Mouse (Mus musculus): ENCODE data around the gene Sorcs3. TPM values are rescaled to one million over a fixed set of nuclear protein-coding genes. Genes with fewer than 3 reads are reported as not detected.
A peak's percentile ranks its signal among the peaks of the same experiment; 100 is the strongest.

Gene Sorcs3
- polyA plus RNA-seq, 1 experiment from 2014 or later, result 0.05 TPM

- ATAC-seq (no peak), DNase-seq (ENCODE audit: low read depth, low spot score) (no peak)
- no peak for TF ChIP-seq CTCF (IDR thresholded peaks at IDR 0.05)
- no peaks in the 10 kb centered on the region for H3K27me3 ChIP-seq
- in situ Hi-C loops (cut with MboI; ENCODE audit: low pct_unique_long_range_greater_than_20kb), result no loop called here
- ChIA-PET CTCF (no interaction called here), POLR2A (interaction anchor here (0.6 kb wide), 1 partner anchor 497 kb away, joined by 4 read pairs; no protein-coding TSS in a partner anchor)
Observed at GRCm38 (mm10) chr19:48524527-48525214, 318.8 kb downstream of the Sorcs3 start.

GRCm38 (mm10) chr19:48533582-48533981 is 327.8 kb downstream of the Sorcs3 start:
- CTCF ChIA-PET, result interaction anchor here (0.8 to 0.9 kb wide), 2 partner anchors 10 to 12 kb away, joined by 3 read pairs; no protein-coding TSS in a partner anchor
- in situ Hi-C loops (cut with MboI; ENCODE audit: low pct_unique_long_range_greater_than_20kb), result no loop called here
- TF ChIP-seq CTCF (IDR thresholded peaks at IDR 0.05), result no peak
- POLR2A ChIA-PET, result interaction anchor here (1.4 kb wide), 1 partner anchor 16 kb away, joined by 4 read pairs; no protein-coding TSS in a partner anchor
- no peak for ATAC-seq
- peaks cover 6% of the 10 kb centered on the region for H3K27me3 ChIP-seq
- DNase-seq (ENCODE audit: low read depth, low spot score), result no peak

- DNase-seq (ENCODE audit: low read depth, low spot score), result no peak
- ChIA-PET POLR2A (no interaction called here), CTCF (interaction anchor here (1.1 kb wide), 1 partner anchor 11 kb away, joined by 3 read pairs; no protein-coding TSS in a partner anchor)
- H3K27me3 ChIP-seq, result no peaks in the 10 kb centered on the region
- no peak for ATAC-seq
- in situ Hi-C loops (cut with MboI; ENCODE audit: low pct_unique_long_range_greater_than_20kb), result no loop called here
- no peak for TF ChIP-seq CTCF (IDR thresholded peaks at IDR 0.05)
Observed at GRCm38 (mm10) chr19:48544294-48544693, 338.5 kb downstream of the Sorcs3 start.

DNA sequence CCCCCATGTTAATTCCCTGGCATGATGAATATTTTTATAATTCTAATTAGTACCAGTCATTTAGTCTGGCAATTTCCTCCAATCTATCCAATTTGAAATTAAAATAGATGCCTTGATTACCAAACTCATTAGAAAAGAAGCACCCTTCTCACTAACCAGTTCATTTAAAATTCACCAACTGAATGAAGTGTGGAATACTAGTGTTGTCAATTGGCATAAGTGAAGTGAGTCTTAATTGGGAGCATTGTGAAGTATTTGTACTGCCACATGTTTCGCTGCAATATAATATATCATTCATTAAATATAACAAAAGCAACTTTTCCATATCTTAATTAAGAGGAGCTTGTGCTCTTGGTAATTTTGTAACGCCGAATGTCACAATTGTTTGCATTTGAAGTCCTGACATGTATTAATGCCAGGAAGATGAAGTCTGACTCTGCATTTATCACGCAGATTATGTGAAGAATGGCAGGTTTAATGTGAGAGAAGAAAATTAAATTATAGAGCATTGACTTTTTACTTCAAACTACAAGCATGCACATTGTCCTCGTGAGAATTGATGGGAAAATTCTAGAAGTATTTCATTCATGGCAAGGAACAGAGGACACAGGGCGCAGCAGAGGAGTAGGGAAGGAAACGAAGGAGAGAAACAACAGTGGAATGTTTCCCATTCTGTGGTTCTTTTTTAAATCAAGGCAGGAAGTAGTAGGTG is 339.8 kb downstream of the Sorcs3 start:
- in situ Hi-C loops (cut with MboI; ENCODE audit: low pct_unique_long_range_greater_than_20kb), result no loop called here
- POLR2A ChIA-PET, result no interaction called here
- CTCF ChIA-PET, result interaction anchor here (0.7 kb wide), 1 partner anchor 14 kb away, joined by 3 read pairs; no protein-coding TSS in a partner anchor
- DNase-seq (ENCODE audit: low read depth, low spot score) (no peak), ATAC-seq (no peak)
- H3K27me3 ChIP-seq, result no peaks in the 10 kb centered on the region
- TF ChIP-seq CTCF (IDR thresholded peaks at IDR 0.05), result no peak

DNA sequence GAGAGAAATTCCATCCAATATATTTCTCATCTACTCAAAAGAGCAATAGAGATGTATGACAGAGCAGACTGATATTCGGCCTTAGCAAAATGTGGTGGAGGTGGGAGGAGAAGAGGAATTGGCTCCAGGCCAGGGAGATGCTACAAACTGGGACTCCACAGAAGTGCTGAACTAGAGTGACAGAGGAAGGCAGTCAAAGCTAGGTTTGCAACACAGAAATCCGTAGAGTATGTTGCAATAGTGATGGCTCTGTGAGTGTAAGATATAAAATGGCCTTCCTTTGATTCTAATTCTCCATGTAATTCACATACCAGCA is 340.3 kb downstream of the Sorcs3 start:
- CTCF ChIA-PET, result no interaction called here
- no peaks in the 10 kb centered on the region for H3K27me3 ChIP-seq
- no peak for TF ChIP-seq CTCF (IDR thresholded peaks at IDR 0.05)
- POLR2A ChIA-PET, result no interaction called here
- ATAC-seq (no peak), DNase-seq (ENCODE audit: low read depth, low spot score) (no peak)
- in situ Hi-C loops (cut with MboI; ENCODE audit: low pct_unique_long_range_greater_than_20kb), result no loop called here

- H3K27me3 ChIP-seq, result no peaks in the 10 kb centered on the region
- ATAC-seq (no peak), DNase-seq (ENCODE audit: low read depth, low spot score) (no peak)
- in situ Hi-C loops (cut with MboI; ENCODE audit: low pct_unique_long_range_greater_than_20kb), result no loop called here
- ChIA-PET CTCF (no interaction called here), POLR2A (interaction anchor here (0.6 to 1.4 kb wide), 2 partner anchors 15 to 249 kb away, joined by 4 to 8 read pairs; no protein-coding TSS in a partner anchor)
- TF ChIP-seq CTCF (IDR thresholded peaks at IDR 0.05), result no peak
Observed at GRCm38 (mm10) chr19:48548143-48548881, 342.5 kb downstream of the Sorcs3 start.

GRCm38 (mm10) chr19:48559432-48559831 is 353.6 kb downstream of the Sorcs3 start:
- POLR2A ChIA-PET, result no interaction called here
- no peak for ATAC-seq
- H3K27me3 ChIP-seq, result no peaks in the 10 kb centered on the region
- no peak for TF ChIP-seq CTCF (IDR thresholded peaks at IDR 0.05)
- CTCF ChIA-PET, result interaction anchor here (0.7 to 1.2 kb wide), 3 partner anchors 10 to 20 kb away, joined by 3 read pairs; no protein-coding TSS in a partner anchor
- DNase-seq (ENCODE audit: low read depth, low spot score), result no peak
- in situ Hi-C loops (cut with MboI; ENCODE audit: low pct_unique_long_range_greater_than_20kb), result no loop called here

DNA sequence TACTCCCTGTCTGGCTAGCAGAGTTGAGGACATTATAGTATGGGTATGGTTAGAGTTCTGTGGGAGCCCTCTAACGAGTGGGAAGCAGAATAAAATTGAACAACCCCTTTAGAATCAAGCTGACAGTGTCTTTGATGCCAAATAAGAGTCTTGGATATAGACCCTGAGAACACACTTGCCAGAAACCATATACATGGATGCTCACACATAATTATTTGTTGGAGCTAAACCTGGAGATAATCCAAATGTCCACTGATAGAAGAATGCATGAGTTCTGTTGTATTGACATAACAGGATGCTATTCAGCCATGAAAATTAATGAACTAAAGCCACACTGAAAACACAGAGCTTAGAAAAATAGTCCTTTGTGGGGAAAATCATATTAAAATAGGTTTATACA is 369.9 kb downstream of the Sorcs3 start:
- no peaks in the 10 kb centered on the region for H3K27me3 ChIP-seq
- no peak for TF ChIP-seq CTCF (IDR thresholded peaks at IDR 0.05)
- DNase-seq (ENCODE audit: low read depth, low spot score) (no peak), ATAC-seq (peak; percentile 31)
- POLR2A ChIA-PET, result interaction anchor here (1.1 kb wide), 1 partner anchor 161 kb away, joined by 3 read pairs; no protein-coding TSS in a partner anchor
- in situ Hi-C loops (cut with MboI; ENCODE audit: low pct_unique_long_range_greater_than_20kb), result loop anchor here (10.0 kb wide), 1 partner anchor 159 kb away; no protein-coding TSS in a partner anchor
- CTCF ChIA-PET, result interaction anchor here (0.9 to 1.5 kb wide), 2 partner anchors 13 to 25 kb away, joined by 4 read pairs; no protein-coding TSS in a partner anchor

- in situ Hi-C loops (cut with MboI; ENCODE audit: low pct_unique_long_range_greater_than_20kb), result loop anchor here (10.0 kb wide), 1 partner anchor 158 kb away; no protein-coding TSS in a partner anchor
- ChIA-PET POLR2A (no interaction called here), CTCF (no interaction called here)
- no peak for DNase-seq (ENCODE audit: low read depth, low spot score)
- TF ChIP-seq CTCF (IDR thresholded peaks at IDR 0.05), result no peak
- no peaks in the 10 kb centered on the region for H3K27me3 ChIP-seq
- no peak for ATAC-seq
Observed at GRCm38 (mm10) chr19:48577169-48577568, 371.3 kb downstream of the Sorcs3 start.

DNA sequence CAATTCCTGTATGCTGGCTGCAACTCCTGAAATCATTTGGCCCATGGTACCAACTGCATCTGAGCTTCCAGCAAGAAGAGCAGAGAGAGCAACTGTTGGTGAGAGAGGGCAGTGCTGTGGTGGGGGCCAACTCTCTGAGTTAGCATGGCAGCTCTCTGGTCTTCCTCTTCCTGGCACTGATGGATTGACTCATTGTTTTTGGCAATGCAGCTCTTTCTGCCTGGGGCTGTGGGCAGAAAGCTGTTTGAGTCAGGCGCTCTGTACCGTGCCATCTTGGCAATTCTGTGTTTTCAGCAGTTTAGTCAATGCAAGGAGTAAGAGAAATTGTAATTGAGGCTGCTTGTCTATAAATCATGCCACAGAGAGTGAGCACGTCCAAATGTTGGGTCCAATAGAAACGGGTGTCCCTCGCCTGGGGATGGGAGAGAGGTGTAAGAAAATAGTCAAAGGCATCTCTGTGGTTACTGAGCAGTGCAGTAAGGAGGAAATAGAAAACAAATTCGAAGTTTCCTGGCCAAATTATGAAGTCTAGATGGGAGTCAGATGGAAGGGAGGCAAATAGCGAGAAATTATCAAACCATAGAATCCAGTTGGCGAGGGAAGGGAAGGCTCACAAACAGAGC is 379.2 kb downstream of the Sorcs3 start:
- CTCF ChIA-PET, result interaction anchor here (1.0 to 1.5 kb wide), 2 partner anchors 11 to 14 kb away, joined by 3 to 4 read pairs; no protein-coding TSS in a partner anchor
- DNase-seq (ENCODE audit: low read depth, low spot score) (peak; percentile 91), ATAC-seq (peak; percentile 97)
- no peak for TF ChIP-seq CTCF (IDR thresholded peaks at IDR 0.05)
- in situ Hi-C loops (cut with MboI; ENCODE audit: low pct_unique_long_range_greater_than_20kb), result no loop called here
- no peaks in the 10 kb centered on the region for H3K27me3 ChIP-seq
- POLR2A ChIA-PET, result interaction anchor here (0.5 to 0.6 kb wide), 2 partner anchors 28 to 737 kb away, joined by 3 read pairs; no protein-coding TSS in a partner anchor
